Mouse (Mus musculus) heart, embryonic 13.5 days (tissue): ENCODE data around the gene Klhl15. TPM values are rescaled to one million over a fixed set of nuclear protein-coding genes. Genes with fewer than 3 reads are reported as not detected.
"Not testable (repeated sequence)": the region's sequence is repeated elsewhere in the genome, so short reads cannot be mapped to it uniquely, and the experiment has no call there.

Experiments used
- ATAC-seq: fragments of 200-750 bp; cut with Nextera tagmentation; 2 replicates; pipeline ENCODE4 v1.8.0; 2017; ENCODE audit warnings: moderate TSS enrichment; ENCODE audit not compliant: insufficient number of reproducible peaks, low FRiP score, low TSS enrichment; ENCODE audit errors: extremely low read depth
- H3K27ac ChIP-seq: fragments of 300-500 bp; sonication (generic); replicated peaks from 2 replicates; pipeline ENCODE4 v1.5.1; 2015; ENCODE audit warnings: moderate library complexity, mild to moderate bottlenecking, inconsistent platforms
- H3K27me3 ChIP-seq: fragments of 300-500 bp; sonication (generic); replicated peaks from 2 replicates; pipeline ENCODE4 v1.6.1; 2015; ENCODE audit warnings: mild to moderate bottlenecking, inconsistent platforms
- H3K36me3 ChIP-seq: fragments of 300-500 bp; sonication (generic); 2 replicates; pipeline ENCODE4 v1.6.1; 2015; ENCODE audit warnings: mild to moderate bottlenecking, inconsistent platforms
- H3K4me1 ChIP-seq: fragments of 300-500 bp; sonication (generic); 2 replicates; pipeline ENCODE4 v1.6.1; 2015; ENCODE audit warnings: inconsistent platforms
- H3K4me2 ChIP-seq: fragments of 300-500 bp; sonication (generic); 2 replicates; pipeline ENCODE4 v1.6.1; 2015; ENCODE audit warnings: inconsistent platforms, mild to moderate bottlenecking, moderate library complexity
- H3K4me3 ChIP-seq: fragments of 300-500 bp; sonication (generic); 2 replicates; pipeline ENCODE4 v1.5.1; 2015; ENCODE audit warnings: moderate library complexity, mild to moderate bottlenecking, inconsistent platforms
- H3K9ac ChIP-seq: fragments of 300-500 bp; sonication (generic); 2 replicates; pipeline ENCODE4 v1.6.1; 2015; ENCODE audit warnings: inconsistent platforms, mild to moderate bottlenecking, moderate library complexity
- H3K9me3 ChIP-seq: fragments of 300-500 bp; sonication (generic); 2 replicates; pipeline ENCODE4 v1.6.1; 2016; ENCODE audit warnings: inconsistent platforms
- WGBS: fragments of 180-500 bp; shearing (Covaris S2); methylation state at CpG from one replicate; pipeline ENCODE4 v1.1.7; 2015; ENCODE audit warnings: mixed read lengths; 5-methylcytosine and 5-hydroxymethylcytosine counted together
- polyA plus RNA-seq: library from polyadenylated mRNA; unstranded; fragments of >200 nt; fragmentation: Nextera tagmentation; extraction: Ambion mirVana; gene quantifications from 2 replicates; pipeline ENCODE4 v1.2.1, GENCODE M21; 2015

Gene Klhl15
- polyA plus RNA-seq = 3.8 and 4.4 TPM in 2 replicates

GRCm38 (mm10) chrX:94234532-94235189 lies at the start of gene Klhl15:
TSS of gene Klhl15 (plus strand) at chrX:94234599.
- H3K27me3 ChIP-seq = peaks cover 74% of the 10 kb centered on the region
- H3K4me1 ChIP-seq = no peaks in the 10 kb centered on the region
- H3K27ac ChIP-seq = peak within 1 kb of the TSS; percentile 88
- peak within 1 kb of the TSS; percentile 70 for H3K4me2 ChIP-seq
- peak within 1 kb of the TSS; percentile 87 for H3K9ac ChIP-seq
- peak within 1 kb of the TSS; percentile 75 for H3K4me3 ChIP-seq
- WGBS = 5% methylated on average over 39 of the region's 70 CpGs
- H3K36me3 ChIP-seq = no peaks in the 10 kb centered on the region
- ATAC-seq = peak; percentile 93
- H3K9me3 ChIP-seq = no peaks in the 10 kb centered on the region

GRCm38 (mm10) chrX:94185156-94185555 lies 49.2 kb upstream of the Klhl15 start:
- Histone ChIP-seq H3K4me3 (no peak overlapping the region), H3K36me3 (no peaks in the 10 kb centered on the region), H3K9ac (no peak overlapping the region), H3K27me3 (peaks cover 25% of the 10 kb centered on the region), H3K9me3 (no peaks in the 10 kb centered on the region), H3K27ac (no peak overlapping the region), H3K4me1 (no peaks in the 10 kb centered on the region), H3K4me2 (no peak overlapping the region)
- WGBS = 57% methylated on average over 1 of the region's 1 CpGs
- ATAC-seq = no peak

GRCm38 (mm10) chrX:94193901-94194300 lies 40.5 kb upstream of the Klhl15 start:
- not testable (repeated sequence) for H3K4me2 ChIP-seq, H3K27me3 ChIP-seq, H3K4me3 ChIP-seq, H3K27ac ChIP-seq, H3K9ac ChIP-seq, ATAC-seq, H3K9me3 ChIP-seq, H3K4me1 ChIP-seq
- peaks cover 81% of the 10 kb centered on the region for H3K36me3 ChIP-seq
- WGBS = 69% methylated on average over 4 of the region's 4 CpGs

- Histone ChIP-seq H3K9me3 (no peaks in the 10 kb centered on the region), H3K27me3 (no peaks in the 10 kb centered on the region), H3K36me3 (peaks cover 98% of the 10 kb centered on the region), H3K27ac (no peak overlapping the region), H3K9ac (no peak overlapping the region), H3K4me2 (no peak overlapping the region), H3K4me1 (no peaks in the 10 kb centered on the region), H3K4me3 (no peak overlapping the region)
- no peak for ATAC-seq
- WGBS = 81% methylated on average over 5 of the region's 5 CpGs
These were observed 36.6 kb upstream of the Klhl15 start for GRCm38 (mm10) chrX:94197789-94198188.

- Histone ChIP-seq H3K4me2 (peak overlapping the region; percentile 77), H3K4me1 (peaks cover 5% of the 10 kb centered on the region), H3K9ac (peak overlapping the region; percentile 87), H3K9me3 (no peaks in the 10 kb centered on the region), H3K27ac (peak overlapping the region; percentile 80), H3K36me3 (peaks cover 34% of the 10 kb centered on the region), H3K27me3 (no peaks in the 10 kb centered on the region), H3K4me3 (peak overlapping the region; percentile 65)
- under 1% methylated on average over 12 of the region's 12 CpGs for WGBS
- 0 out of 2 replicates have a peak, but pooled peaks have one; percentile 7 for ATAC-seq
These were observed 22.2 kb upstream of the Klhl15 start for GRCm38 (mm10) chrX:94212264-94212596.

GRCm38 (mm10) chrX:94212597-94213321 lies 21.6 kb upstream of the Klhl15 start, which contains the start of gene Eif2s3x:
TSS of gene Eif2s3x (minus strand) at chrX:94212862.
- Histone ChIP-seq H3K27ac (peak within 1 kb of the TSS; percentile 80), H3K36me3 (peaks cover 29% of the 10 kb centered on the region)
- ATAC-seq = peak; percentile 84

GRCm38 (mm10) chrX:94213384-94213783 lies 21.0 kb upstream of the Klhl15 start:
- H3K9me3 ChIP-seq = no peaks in the 10 kb centered on the region
- H3K27ac ChIP-seq = peak overlapping the region; percentile 80
- ATAC-seq = no peak
- peaks cover 5% of the 10 kb centered on the region for H3K4me1 ChIP-seq
- peaks cover 23% of the 10 kb centered on the region for H3K36me3 ChIP-seq
- H3K9ac ChIP-seq = peak overlapping the region; percentile 72
- H3K4me2 ChIP-seq = peak overlapping the region; percentile 77
- H3K27me3 ChIP-seq = no peaks in the 10 kb centered on the region
- WGBS = 9% methylated on average over 7 of the region's 7 CpGs
- peak overlapping the region; percentile 65 for H3K4me3 ChIP-seq

More at GRCm38 (mm10) chrX:94212597-94213321, 21.6 kb upstream of the Klhl15 start, which contains the start of gene Eif2s3x:
- no peaks in the 10 kb centered on the region for H3K9me3 ChIP-seq
- H3K4me3 ChIP-seq = peak within 1 kb of the TSS; percentile 65
- H3K4me1 ChIP-seq = peaks cover 5% of the 10 kb centered on the region
- peak within 1 kb of the TSS; percentile 87 for H3K9ac ChIP-seq
- peak within 1 kb of the TSS; percentile 77 for H3K4me2 ChIP-seq
- under 1% methylated on average over 52 of the region's 52 CpGs for WGBS
- H3K27me3 ChIP-seq = no peaks in the 10 kb centered on the region

- Histone ChIP-seq H3K36me3 (no peaks in the 10 kb centered on the region), H3K4me3 (peak overlapping the region; percentile 75), H3K27me3 (peaks cover 67% of the 10 kb centered on the region), H3K9me3 (no peaks in the 10 kb centered on the region), H3K27ac (no peak overlapping the region), H3K9ac (no peak overlapping the region), H3K4me2 (peak overlapping the region; percentile 70), H3K4me1 (no peaks in the 10 kb centered on the region)
- no peak for ATAC-seq
- WGBS = 33% methylated on average over 5 of the region's 5 CpGs
These were observed 967 bp upstream of the Klhl15 start for GRCm38 (mm10) chrX:94233432-94233831.

- ATAC-seq = no peak
- H3K4me3 ChIP-seq = peak overlapping the region; percentile 75
- peaks cover 73% of the 10 kb centered on the region for H3K27me3 ChIP-seq
- peak overlapping the region; percentile 70 for H3K4me2 ChIP-seq
- H3K36me3 ChIP-seq = no peaks in the 10 kb centered on the region
- no peaks in the 10 kb centered on the region for H3K4me1 ChIP-seq
- H3K9me3 ChIP-seq = no peaks in the 10 kb centered on the region
- 8% methylated on average over 21 of the region's 25 CpGs for WGBS
- peak overlapping the region; percentile 88 for H3K27ac ChIP-seq
- H3K9ac ChIP-seq = peak overlapping the region; percentile 87
These were observed 365 bp upstream of the Klhl15 start for GRCm38 (mm10) chrX:94233936-94234531.

- peak overlapping the region; percentile 70 for H3K4me2 ChIP-seq
- no peaks in the 10 kb centered on the region for H3K36me3 ChIP-seq
- H3K4me3 ChIP-seq = peak overlapping the region; percentile 75
- H3K9ac ChIP-seq = peak overlapping the region; percentile 87
- H3K4me1 ChIP-seq = no peaks in the 10 kb centered on the region
- ATAC-seq = 0 out of 2 replicates have a peak, but pooled peaks have one; percentile 17
- WGBS = 9% methylated on average over 35 of the region's 35 CpGs
- peak overlapping the region; percentile 88 for H3K27ac ChIP-seq
- H3K27me3 ChIP-seq = peaks cover 69% of the 10 kb centered on the region
- H3K9me3 ChIP-seq = no peaks in the 10 kb centered on the region
These were observed 774 bp downstream of the Klhl15 start for GRCm38 (mm10) chrX:94235190-94235555.

- Histone ChIP-seq H3K4me3 (peak overlapping the region; percentile 75), H3K27me3 (peaks cover 66% of the 10 kb centered on the region), H3K4me1 (no peaks in the 10 kb centered on the region), H3K9me3 (no peaks in the 10 kb centered on the region), H3K36me3 (no peaks in the 10 kb centered on the region), H3K9ac (peak overlapping the region; percentile 87), H3K4me2 (peak overlapping the region; percentile 70), H3K27ac (0 out of 2 replicates have a peak overlapping the region, but pooled peaks have one; percentile 88)
- WGBS = 20% methylated on average over 12 of the region's 12 CpGs
- no peak for ATAC-seq
These were observed 1.2 kb downstream of the Klhl15 start for GRCm38 (mm10) chrX:94235601-94236000.
